Mouse (Mus musculus): ENCODE measurements around the gene Trpm7. TPM values are rescaled to one million over a fixed set of nuclear protein-coding genes. Genes with fewer than 3 reads are reported as not detected.

Trpm7 gene
- total RNA-seq, 2 experiments from 2014 or later, result 35.4 to 40.2 TPM

DNA sequence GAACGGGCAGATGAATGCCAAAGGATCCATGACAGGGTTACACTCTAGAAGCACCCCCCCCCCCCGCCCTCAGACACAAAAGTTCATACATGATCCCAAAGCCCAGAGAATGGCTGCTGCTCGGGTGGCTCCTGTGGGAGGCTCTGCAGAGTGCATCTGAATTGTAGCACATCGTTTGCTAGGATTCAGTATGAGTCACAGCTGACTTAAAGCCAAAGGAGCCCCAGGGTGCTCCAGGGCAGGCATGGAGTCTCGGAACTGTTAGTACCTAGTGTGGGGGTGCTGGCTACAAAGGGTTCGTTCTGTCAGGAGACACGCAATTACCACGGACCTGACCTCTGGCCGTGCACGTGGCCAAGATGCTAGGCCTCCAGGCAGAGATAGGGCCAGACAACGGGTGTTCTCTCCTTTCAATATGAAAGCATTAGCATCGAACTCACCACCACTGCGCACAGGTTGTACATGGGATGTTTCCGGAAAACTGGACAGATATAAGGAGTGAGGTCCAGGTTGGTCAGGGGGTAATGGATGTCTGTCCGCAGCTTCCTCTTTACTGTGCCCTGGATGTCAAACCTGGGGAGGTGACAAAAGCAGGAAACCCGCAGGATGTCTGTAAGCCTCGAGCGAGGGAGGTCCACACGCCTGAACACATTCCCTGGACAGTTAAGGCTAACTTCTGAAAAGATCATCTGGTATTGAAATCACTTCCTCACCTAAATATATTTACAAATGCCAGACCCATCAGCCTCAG lies 106.4 kb downstream of the Trpm7 start:
- DNase-seq (ENCODE audit: extremely low spot score in 1 of 2, low spot score in 2 of 2), result no peak
- intact Hi-C loops (cut with DNase I), result loop anchor here (10.0 kb wide), 1 partner anchor 175 kb away; no protein-coding TSS in a partner anchor
- H3K4me3 ChIP-seq, result no peak overlapping the region
- H3K27ac ChIP-seq, result no peak overlapping the region
- no peak for TF ChIP-seq CTCF (IDR thresholded peaks at IDR 0.05)

DNA sequence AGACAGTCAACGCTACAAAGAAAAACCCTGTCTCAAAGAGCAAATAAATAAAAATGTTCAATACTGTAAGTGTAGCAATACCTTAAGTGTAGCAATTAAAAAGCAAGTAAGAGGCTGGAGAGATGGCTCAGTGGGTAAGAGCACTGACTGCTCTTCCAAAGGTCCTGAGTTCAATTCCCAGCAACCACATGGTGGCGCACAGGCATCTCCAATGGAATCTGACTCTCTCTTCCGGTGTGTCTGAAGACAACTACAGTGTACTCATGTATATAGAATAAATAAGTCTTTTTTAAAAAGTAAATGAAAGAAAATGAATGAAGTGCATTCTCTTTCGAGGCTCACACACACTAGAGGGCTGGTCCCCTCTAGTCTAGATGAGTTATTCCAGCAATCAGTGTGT lies 107.8 kb downstream of the Trpm7 start:
- no peak overlapping the region for H3K27ac ChIP-seq
- H3K4me3 ChIP-seq, result no peak overlapping the region
- TF ChIP-seq CTCF (IDR thresholded peaks at IDR 0.05), result peak; percentile 10
- intact Hi-C loops (cut with DNase I), result no loop called here
- no peak for DNase-seq (ENCODE audit: extremely low spot score in 1 of 2, low spot score in 2 of 2)

DNA sequence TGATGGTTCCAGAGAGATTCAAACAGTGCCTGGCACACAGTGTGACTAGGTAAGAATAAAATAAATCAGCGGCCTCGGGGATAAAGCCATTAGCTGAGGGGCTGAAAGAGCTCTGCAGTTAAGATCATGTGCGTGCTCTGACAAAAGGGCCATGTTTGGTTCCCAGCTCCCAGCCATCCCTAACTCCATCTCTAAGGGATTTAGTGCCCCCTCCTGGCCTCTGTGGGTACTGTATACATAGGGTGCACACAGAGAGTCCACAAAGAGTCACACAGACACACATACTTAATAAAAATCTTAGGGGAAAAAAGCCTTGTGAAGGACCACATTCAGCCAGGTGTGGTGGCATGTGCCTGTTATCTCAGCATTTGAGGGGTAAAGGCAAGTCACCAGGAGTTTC lies 108.4 kb downstream of the Trpm7 start:
- TF ChIP-seq CTCF (IDR thresholded peaks at IDR 0.05), result peak; percentile 6; the same call in 1 of the 2 replicates
- intact Hi-C loops (cut with DNase I), result no loop called here
- no peak overlapping the region for H3K27ac ChIP-seq

DNA sequence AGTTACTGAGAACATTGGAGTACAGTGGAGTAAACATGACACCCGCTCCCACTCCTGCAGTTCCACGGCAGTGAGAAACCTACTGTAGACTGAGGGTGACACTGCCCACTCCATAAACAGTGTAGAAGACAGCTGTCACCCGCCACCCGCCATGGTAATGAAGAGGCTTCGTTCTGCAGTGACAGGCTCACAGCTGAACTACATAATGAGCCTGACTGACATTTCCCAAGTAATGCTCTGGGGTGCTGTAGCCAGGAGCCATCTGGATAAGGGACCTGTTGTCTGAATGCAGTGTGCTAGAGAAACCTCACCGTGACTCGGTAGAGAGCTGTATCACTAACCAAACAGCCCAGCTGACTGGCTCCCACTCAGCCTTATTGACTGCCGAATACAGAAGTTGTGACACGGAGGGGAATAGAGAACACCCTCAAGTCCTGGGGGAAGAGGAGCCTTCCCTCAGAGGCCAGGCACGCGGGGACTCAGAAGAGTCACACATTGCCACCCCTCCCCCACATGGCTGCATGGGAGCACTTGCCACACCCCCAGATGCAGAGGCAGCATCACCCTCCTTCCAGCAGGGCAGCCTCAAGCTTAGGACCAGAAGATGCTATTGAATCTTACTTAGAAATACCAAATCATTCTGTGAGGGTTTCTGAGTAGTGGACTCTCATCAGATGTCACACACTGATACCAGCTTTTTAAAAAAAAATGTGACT lies 110.0 kb downstream of the Trpm7 start:
- TF ChIP-seq CTCF (IDR thresholded peaks at IDR 0.05), result no peak
- H3K4me3 ChIP-seq, result no peak overlapping the region
- intact Hi-C loops (cut with DNase I), result no loop called here
- no peak overlapping the region for H3K27ac ChIP-seq
- DNase-seq (ENCODE audit: extremely low spot score in 1 of 2, low spot score in 2 of 2), result peak in 1 of 2 experiments; percentile 16

More for the DNA sequence above, 108.4 kb downstream of the Trpm7 start:
- no peak overlapping the region for H3K4me3 ChIP-seq
- DNase-seq (ENCODE audit: extremely low spot score in 1 of 2, low spot score in 2 of 2), result no peak

DNA sequence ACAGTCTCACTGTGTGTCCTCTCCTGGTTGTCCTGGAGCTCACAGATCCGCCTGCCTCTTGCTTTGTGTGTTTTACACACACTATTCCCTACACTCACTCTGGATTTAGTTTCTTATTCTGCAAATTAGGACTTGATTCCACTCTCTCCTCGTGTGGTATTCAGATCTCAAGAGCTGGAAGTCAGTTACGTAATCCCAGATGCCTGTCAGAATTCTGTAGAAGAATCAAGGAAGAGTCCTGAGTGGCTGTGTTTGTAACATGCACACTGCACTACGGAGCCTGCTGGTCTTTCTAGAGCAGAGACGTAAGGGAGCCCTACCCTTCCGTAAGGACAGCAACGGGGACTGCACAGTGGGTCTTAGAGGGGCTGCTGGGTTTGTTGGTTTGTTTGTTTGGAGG lies 116.7 kb downstream of the Trpm7 start:
- no peak for TF ChIP-seq CTCF (IDR thresholded peaks at IDR 0.05)
- no peak overlapping the region for H3K4me3 ChIP-seq
- intact Hi-C loops (cut with DNase I), result loop anchor here (10.0 kb wide), 1 partner anchor 155 kb away; no protein-coding TSS in a partner anchor
- H3K27ac ChIP-seq, result no peak overlapping the region
- DNase-seq (ENCODE audit: extremely low spot score in 1 of 2, low spot score in 2 of 2), result no peak

DNA sequence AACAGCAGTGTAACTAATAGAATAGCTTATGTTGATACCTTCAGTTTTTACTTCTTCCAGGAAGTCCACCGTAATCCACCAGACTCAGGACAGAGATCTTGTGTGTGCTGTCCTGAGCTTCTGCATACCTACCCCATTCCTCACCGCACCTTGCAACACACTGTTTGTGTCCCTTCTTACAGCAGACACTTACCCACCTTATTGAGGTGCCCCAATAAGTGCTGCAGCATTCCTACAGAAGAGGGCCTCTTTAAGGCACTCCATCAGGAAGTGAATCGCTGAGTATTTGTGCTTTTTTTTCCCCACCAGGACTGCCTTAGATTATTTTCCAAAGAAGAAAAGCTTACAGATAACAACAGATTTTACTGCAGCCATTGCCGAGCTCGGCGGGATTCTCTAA lies 120.4 kb downstream of the Trpm7 start:
- no peak overlapping the region for H3K27ac ChIP-seq
- DNase-seq (ENCODE audit: extremely low spot score in 1 of 2, low spot score in 2 of 2), result no peak
- intact Hi-C loops (cut with DNase I), result loop anchor here (10.0 kb wide), 1 partner anchor 159 kb away; no protein-coding TSS in a partner anchor
- no peak overlapping the region for H3K4me3 ChIP-seq
- no peak for TF ChIP-seq CTCF (IDR thresholded peaks at IDR 0.05)

DNA sequence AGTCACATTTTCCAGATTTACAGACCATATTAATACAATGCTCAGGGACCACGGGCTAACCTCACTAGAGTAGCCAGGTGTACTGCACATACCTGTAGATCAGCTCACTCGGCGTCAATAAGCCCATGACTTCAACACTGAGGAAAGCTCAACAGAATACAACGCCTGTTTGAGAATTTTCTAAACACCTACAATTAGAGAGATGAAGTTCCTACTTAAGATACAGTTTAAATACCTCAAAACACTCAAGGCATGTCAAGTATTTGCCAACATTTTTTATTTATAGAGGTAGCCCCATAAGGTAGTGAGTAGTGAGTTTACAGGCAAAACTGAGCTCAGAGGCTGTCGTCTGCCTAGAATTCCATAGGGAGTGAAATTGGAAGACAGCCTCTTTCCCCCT lies 132.6 kb downstream of the Trpm7 start:
- intact Hi-C loops (cut with DNase I), result no loop called here
- Histone ChIP-seq H3K27ac (no peak overlapping the region), H3K4me3 (no peak overlapping the region)
- no peak for TF ChIP-seq CTCF (IDR thresholded peaks at IDR 0.05)
- no peak for DNase-seq (ENCODE audit: extremely low spot score in 1 of 2, low spot score in 2 of 2)

Small RNA genes within 50 kb of the gene (microRNA-seq; reads per million reads assigned to microRNA genes)
- gene Mir3473g, result 1.5 to 1.7 reads per million in 2 experiments

Other genes with a start within 250 kb of the Trpm7 start
- 10 to 100 TPM; 21.0 to 22.1 TPM for gene Gabpb1, start 199.9 kb downstream of the Trpm7 start, total RNA-seq (2021)
- 10 to 100 TPM; 48.9 to 51.6 TPM for gene Usp8, start 168.9 kb downstream of the Trpm7 start, total RNA-seq (2021)
- gene Usp50, start 92.8 kb downstream of the Trpm7 start, total RNA-seq (2021), result under 1 TPM in 1 of 2 experiments, not detected in 1; 0.61 TPM
- gene Sppl2a, start 57.0 kb upstream of the Trpm7 start, total RNA-seq (2021), result 10 to 100 TPM; 24.9 to 26.1 TPM
- 10 to 100 TPM; 11.9 to 14.1 TPM for gene Ap4e1, start 132.5 kb upstream of the Trpm7 start, total RNA-seq (2021)
- gene Blvra, start 194.4 kb upstream of the Trpm7 start, total RNA-seq (2021), result 10 to 100 TPM; 25.2 to 27.7 TPM